Mouse (Mus musculus) liver, embryonic 14.5 days (tissue): Measurements from ENCODE around the gene Grin2b.

ENCODE experiments used
- CTCF ChIP-seq: IDR thresholded peaks from 2 replicates; pipeline ENCODE4 v1.5.1; 2016; ENCODE audit warnings: antibody characterized with exemption, low read depth, control low read depth
- EP300 ChIP-seq: IDR thresholded peaks from 2 replicates; pipeline ENCODE4 v1.6.1; 2016; ENCODE audit warnings: antibody characterized with exemption, low read depth

DNA sequence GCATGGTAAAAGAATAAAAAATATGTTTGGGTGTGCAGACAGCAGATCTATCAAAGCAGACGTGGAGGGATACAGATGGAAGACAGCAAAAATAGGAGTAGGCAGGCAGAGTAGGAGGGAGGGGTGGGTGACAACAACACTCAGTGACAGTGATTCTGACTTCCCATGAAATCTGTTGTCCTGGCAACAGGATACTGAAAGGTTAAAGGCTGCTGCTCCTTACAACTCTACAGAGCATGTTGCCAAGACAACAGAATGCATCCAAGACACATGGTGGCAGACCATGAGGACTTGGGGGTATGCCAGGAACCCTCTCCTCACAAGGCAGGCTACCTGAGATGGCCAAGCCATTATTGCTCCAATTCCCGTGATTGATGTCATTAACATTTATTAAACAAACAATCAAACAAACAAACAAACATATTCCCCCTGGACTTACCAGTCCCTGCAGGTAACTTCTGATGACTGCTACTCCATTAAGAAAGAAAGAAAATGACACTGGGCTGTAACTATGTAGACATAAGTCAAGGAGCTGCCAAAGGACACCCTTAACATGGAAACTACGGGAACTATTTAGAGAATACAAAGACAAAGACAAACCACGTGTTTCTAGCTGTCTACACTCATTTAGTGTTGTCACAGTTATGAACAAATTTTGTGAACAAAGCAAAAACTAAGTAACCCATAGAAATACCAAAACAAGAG, 143.9 kb downstream of the Grin2b start:
- TF ChIP-seq CTCF (no peak), EP300 (no peak)
